Mouse (Mus musculus): ENCODE results near the gene Ppl.

The Ppl gene

DNA sequence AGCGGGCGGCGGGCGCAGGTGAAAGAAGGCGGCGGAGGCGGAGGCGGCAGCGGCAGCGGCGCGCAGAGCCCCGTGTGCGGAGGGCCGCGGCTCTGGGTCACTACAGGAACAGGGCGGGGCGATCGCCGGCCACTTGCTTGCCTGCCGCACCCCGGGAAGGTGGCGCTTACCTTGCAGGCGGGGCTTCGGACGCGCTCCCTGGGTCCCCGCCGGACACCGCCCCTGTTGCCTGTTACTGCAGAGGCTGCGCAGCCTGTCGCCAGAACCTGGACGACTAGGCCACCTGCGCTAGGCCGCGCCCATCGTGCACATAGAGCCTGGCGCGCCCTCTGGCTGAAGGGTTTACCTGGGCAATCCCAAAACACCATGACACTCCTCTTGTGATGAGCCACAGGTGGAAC is at the start of gene Ppl:
Ppl (minus strand) TSS at position 21 of the 401 bp plus-strand sequence.
- DNase-seq = peak; percentile 85

DNA sequence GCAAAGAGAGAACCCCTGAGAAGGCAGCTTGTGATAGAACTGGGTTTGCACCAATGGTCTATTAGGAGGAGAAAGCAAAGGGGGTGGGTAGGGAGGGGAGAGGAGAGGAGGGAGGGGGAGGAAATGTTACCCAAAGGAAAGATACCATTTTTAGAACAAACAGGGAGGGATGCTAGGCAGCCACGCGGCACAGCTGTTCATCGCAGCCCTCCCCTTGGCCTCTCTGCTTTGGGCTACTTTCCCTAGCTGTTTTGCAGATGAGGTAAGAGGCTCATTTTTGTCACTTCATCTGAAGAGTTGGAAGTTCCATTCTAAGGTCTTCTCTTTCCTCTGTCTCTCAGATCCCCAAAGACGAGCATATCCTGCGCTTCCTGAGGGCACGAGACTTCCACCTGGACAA is 40.4 kb upstream of the Ppl start:
- no peak for DNase-seq

DNA sequence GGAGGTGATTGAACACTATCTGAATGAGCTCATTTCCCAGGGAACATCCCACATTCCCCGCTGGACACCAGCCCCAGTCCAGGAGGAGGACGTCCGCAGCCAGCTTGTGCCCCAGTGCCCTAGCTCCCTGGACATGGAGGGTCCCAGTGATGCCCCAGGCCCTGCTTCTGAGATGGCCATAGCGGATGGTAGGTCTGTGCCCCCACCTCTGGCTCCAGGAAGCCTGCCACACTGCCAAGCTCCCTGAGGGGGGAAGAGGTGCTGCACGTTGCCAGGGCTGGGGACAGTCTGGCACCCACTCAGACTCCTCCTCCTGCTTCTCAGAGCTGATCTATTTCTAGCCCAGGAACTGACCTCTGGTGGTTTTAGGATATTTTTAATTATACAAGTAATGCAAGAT is 36.6 kb upstream of the Ppl start:
- no peak for DNase-seq

DNA sequence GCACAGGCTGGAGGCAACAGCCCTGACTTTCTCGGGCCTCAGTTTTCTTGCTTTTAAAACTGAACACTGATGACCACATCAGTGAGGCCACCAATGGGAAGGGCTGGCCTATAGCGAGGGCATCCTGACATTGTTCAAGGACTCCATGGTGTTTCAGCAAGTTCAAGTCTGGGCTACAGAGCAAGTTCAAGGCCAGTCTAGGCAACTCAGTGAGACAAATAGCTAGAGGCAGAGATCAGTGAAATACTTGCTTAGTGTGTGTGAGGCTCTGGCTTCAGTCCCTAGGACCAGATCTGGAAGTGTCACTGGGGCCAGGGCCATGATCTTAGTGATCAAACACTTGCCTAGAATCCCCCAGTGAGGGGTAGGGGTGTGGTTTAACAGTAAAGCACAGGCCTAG is 35.8 kb upstream of the Ppl start:
- no peak for DNase-seq

DNA sequence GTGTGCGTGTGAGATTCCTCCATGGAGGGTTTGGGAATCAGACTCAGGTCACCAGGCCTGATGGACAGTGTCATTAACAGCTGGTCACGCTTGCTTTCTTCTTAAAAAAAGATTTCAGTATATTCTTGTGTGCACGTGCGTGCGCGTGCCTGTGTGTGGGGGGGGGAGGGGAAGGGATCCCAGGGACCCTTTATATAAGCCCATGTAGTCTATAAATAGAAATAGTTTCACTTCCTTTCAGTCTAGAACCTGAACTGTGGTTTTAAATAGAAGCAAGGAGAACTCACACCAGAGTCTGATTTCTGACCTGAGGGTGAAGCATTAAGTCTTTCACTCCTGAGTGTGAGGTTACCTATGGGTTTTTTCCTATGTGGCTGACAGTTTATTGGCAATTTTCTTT is 32.1 kb upstream of the Ppl start:
- no peak for DNase-seq

DNA sequence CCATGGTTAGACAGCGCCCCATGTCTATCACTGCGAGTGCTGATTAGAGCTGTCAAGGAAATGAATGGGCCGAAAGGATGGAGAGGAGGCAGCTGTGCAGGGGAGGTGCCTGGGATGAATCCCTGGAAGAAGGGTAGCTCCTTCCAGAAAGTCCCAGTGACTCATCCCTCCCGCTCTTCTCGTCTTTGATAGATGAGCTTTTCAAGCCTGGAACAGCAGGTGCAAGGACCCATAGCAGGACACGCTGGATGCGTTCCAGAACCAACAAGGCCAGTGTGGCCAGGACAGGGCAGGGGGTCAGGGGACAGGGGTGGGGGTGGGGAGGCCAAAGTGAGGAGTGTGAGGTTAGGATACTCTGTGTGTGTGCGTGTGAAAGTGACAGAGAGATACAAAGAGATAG is 27.0 kb upstream of the Ppl start:
- no peak for DNase-seq

DNA sequence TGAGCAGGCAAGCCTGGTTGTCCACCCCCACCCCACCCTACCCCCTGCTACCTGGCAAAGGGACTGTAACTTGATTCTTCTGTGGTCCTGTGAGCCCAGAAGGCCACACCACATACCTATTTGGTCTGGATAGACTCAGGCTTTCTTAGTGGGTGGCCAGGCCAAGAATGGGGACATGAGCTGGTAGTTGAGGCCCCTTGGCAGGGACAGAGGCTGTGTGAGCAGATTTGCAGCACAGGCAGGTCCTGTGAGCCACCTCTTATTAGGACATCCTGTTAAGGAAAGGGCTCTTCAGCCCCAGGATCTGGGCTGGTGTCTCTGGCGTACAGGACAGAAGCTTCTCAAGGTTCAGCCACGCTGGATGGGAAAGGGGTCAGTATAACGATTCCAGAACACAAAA is 24.9 kb upstream of the Ppl start:
- DNase-seq = no peak

DNA sequence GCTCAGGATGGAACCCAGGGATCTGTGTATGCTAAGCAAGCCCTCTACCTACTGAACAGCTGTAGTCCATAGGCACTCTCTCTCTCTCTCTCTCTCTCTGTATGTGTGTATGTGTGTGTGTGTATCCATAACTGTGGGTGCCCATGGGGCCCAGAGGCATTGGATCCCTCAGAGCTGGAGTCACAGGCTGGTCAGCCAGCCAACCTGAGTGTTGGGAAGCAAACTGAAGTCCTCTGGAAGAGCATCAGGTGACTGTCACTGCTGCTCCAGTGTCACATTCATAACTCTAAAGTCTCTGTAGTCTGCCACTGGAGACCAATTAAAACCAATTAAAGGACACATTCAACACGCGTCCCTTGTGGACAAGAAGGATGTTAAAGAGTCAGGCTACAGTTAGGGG is 24.3 kb upstream of the Ppl start:
- no peak for DNase-seq

DNA sequence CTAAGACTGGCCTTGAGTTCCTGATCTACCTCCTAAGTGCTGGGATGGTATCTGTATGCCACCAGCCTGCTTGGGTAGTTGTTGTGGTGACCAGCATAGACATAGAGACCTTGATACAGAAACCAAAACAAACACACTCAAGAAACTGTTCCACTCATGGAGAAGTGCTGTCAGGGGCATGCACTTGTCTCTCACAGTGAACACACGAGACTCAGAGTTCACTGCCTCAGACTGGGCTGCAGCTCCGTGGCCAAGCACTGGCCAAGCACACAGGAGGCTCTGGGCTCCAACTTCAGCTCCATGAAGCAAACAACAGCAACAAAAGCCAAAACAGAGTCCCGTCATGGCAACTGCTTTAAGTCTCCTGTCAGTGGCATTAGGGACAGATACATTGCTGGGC is 22.8 kb upstream of the Ppl start:
- DNase-seq = no peak

DNA sequence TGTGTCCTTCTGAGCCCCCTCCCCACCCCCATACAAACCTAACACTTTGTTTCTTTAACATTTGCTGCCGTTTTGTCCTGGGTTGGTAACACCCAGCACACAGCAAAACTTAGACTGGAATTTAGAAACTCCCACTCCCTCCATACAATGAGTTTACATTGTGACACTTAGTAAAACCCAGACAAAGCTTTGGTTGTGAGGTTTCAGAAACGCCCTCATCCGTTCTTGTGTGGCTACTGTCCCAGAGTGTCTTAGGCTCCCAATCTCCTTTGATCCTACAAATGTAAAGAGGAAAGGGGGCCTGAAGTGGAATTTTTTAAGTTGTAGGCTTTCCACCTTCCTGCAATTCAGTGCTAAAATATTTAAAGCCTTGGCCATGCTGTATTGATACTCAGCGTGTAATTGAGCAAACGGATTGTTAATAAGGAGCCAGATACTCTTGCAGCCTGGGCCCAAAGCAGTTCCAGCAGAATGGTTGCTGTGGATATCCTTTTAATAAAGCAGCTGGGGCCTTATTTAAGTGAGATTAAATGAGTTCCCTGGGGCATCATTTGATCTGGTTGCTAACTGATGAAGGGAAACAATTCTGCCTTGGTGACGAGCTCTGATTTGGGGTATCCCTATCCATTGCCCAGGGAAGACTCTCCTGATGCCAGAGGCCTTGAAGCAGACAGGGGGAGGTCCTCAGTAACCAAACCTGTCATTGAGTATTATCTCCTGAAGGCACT is 21.2 kb upstream of the Ppl start:
- DNase-seq = no peak

DNA sequence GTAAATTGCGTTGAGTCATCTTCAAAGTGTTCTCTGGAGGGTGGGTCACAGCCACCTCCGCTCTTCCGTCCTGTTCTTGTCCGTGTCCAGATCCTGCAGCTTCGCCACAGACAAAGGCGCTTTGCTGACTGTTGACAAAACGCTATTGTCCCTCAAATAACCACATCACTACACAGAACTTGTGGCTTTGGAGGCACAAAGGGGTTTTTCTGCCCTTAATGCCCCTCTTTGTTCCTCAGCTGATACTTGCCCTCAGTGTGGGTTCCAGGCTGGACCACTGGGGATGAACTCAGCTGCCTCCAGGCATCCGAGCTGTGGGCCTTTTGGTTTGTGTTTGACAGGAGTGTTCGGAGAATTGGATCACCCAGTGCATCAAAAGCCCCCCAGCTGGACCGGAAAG is 18.3 kb upstream of the Ppl start:
- DNase-seq = no peak

DNA sequence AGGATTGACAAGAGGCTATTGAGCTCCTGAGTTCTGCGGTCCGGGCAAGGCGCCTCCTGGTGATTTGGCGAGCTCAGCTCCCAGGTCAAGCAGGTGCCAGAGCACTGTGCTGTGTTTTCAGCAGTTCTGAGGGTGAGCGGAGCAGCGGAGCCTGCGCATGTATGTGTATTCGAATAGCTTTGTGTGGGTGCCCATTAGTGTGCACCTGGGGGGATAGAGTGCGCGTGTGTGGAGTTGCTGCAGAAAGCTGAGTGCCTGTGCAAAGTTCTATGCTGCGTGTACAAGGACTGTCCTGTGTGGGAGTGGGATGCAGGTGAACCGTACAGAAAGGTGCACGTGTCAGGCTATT is 14.8 kb upstream of the Ppl start, which contains the start of gene Sec14l5:
Sec14l5 (plus strand) TSS at position 73 of the 349 bp plus-strand sequence.
- DNase-seq = no peak

DNA sequence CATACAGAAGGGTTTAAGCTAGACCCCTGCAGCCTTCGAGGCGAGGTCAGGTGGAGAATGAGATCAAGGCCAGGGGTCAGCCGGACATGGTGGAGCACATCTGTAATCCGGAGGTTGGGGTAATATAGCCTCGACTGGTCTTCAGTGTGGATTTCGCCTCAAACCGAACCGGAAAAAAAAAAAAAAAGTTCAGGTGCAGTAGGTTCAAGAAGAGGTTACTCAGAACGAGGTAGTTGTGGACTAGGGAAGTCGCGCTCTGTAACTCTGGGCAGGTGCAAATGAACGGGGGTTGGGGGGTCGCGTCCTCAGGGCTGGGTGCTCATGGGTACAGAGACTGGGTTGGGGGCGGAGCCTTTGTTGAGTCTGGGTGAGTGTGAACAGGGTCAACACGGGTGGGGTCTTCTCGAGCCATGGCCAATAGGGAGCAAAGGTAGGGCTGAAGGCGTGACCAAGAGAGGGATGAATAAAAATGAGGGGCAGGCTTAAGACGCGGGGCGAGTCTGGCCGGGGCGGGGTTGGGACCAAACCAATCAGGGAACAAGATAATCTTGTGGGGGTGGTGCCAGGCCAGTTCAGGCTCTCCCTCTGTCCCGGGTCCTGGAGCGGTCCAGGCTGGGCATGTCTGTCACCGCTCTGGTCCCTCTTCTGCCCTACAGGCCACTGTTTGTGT is 14.3 kb upstream of the Ppl start:
- DNase-seq = peak; percentile 85

DNA sequence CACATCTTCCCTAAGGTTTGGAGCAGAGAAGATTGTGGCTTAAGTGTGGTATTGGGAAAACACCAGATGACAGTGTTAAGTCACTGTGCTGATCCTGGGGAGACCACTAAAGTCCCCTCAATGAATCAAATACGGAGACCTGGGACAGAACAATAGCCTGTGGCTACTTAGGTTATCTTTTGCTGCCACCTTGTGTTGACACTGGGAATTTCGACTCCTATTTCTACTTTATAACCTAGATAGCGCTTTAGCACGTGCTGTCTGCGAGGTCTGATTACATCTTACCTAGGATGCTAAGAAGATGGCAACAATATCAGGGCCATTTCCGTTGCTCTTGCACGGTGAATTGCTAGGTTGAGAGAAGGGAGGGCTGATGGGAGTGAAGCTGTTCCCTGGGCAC is 13.3 kb upstream of the Ppl start:
- DNase-seq = peak; percentile 86

DNA sequence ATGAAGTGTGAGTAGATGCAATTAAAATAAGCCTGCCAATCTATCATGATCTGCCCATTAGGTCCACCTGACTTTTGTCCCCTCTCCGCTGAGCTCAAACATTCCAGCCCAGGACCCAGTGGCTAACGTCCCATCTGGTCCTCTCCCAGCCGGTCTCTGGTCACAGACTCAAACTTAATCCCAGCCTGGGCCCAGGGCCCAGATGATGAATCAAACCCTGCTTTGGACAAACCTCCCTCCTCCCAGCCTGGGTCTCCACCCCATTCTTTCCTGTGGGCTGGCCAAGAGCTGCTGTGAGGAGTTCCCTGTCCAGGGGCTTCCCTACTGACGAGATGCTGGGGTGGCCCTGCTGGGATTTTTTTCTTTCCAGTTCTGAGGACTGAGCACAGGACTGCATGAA is 7.5 kb upstream of the Ppl start:
- peak; percentile 69 for DNase-seq

DNA sequence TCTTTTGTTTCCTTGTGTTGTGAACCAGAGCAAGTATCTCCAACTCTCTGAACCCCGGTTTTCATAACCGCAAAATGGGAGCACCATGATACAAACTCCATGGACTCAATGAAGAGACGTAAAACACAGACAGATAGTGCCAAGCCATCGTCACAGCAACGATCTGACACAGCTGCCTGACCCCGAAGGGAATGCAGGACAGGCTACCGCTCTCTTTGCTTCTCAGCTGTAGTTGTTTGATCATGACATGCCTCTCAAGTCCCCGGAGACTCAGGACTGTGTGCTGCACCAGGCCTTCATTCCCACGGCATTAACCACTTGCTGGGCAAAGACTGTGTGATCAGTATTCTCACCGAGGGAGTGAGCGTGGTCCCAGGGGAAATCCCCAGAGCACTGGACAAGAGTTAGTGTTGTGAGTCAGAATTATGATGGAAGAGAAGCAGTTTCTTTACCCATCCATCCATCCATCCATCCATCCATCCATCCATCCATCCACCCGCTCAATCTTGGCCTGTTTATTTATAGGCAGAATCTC is 4.9 kb upstream of the Ppl start:
- DNase-seq = no peak

DNA sequence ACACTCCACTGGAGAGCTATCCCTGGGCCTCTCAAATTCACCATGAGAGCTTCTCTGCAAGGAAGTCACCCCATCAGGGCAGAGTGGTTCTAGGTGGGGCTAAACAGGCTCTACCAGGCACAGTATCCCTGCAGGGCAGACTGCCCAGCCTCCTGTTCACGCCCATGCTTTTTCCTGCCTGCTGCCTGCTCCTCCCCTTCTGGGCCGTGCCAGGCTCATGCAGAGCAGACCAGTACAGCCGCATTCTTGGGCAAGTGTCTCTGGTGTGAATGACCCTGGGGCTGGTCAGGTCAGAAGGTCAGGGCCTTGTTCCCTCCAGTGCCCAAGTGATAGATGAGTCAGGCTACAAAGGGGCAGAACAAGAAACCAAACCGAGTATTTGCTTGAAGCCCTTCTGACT is 4.3 kb upstream of the Ppl start:
- DNase-seq = peak; percentile 57

DNA sequence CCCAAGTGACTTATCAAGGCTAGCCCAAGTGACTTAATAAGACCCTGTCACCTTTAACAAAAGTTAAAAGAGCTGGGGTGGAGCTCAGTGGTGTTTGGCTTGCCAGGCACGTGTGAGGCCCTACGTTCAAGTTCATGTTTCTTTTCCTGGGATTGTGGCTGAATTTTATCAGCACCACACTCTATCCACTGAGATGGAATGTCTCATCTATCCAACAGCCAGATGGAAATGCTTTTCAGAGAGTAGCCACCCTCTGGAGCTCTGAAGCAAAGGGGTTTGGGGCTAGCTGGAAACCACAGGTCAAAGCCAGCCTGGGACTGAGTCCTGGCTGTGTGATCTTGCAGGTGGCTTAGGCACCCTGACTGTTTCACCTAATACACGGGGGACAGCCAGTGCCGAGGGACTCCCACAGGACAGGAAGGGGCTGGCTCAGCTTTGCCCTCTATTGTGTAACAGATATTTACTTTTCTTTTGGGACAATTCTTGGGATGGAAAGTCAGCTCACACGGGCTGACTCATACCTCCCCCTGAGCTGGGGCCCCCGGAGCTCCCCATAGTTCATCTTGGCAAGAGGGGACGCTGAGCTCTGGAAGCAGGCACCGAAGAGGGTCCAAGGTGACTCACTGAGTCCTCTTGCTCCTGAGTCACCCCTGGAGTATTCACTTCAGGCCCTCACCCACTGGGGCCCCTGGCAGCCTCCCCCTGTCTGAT is 3.5 kb upstream of the Ppl start:
- no peak for DNase-seq

DNA sequence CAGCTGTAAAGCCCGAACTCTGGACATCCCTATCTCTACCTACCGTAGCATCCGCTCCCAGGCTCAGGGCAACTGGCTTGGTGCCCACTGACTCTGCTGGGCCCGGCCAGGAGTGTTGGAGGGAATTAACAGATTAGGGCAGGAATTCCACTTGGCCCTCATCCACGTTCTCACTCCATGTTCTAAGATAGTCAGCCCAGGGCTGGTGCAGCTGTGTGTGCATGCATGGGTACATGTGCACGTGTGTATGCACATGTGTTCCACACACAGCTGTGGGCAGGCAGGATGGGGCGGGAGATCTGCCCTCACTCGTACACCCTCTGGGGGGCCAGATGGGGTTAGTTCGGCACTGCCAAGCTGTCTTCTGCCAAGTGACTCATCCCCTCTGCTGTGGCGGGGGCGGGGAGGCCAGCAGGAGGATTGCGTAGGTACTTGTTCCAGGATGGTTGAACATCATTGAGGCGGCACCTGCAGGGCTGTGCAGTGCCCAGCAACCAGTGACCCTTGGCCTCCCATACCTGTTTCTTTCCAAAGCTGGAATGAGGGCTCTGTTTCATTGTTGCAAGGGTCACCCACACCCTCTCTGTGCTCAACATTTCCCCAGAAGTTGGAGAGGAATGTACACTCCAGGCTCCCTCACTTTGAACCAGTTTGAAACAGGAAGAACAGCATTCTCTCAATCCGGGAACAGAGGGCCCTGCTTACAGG is 2.6 kb upstream of the Ppl start:
- peak; percentile 48 for DNase-seq

DNA sequence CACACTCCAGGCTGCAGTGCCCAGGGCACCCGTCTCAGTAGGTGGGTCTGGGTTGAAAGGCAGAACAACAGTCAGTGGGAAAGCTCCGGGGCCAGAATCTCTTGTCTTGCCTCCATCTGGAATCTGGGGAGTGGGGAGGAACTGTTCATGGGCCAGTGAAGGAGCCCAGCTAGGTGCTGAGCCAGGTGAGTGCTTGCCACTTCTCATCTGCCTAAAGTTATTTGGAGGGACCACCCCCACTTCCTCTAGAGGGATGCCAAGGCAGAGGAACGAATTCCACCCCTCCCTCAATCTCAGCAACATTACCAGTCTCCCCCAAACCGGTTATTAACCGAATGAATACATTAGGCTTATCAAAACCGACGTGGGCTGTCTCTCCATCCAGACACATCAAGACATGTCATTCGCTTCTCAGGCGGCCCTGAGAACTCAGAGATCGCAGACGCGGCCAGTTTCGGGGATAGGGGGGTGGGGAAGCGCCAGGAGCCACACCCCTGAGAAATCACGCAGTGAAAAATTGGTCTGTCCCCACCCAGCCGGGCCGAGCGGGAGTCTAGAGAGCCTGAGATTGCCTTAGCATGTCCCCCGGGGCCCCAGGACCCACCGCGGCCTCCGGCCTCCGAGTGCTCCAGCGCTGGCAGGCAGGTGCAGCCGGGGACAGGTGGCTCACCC is 834 bp downstream of the Ppl start:
- DNase-seq = no peak

DNA sequence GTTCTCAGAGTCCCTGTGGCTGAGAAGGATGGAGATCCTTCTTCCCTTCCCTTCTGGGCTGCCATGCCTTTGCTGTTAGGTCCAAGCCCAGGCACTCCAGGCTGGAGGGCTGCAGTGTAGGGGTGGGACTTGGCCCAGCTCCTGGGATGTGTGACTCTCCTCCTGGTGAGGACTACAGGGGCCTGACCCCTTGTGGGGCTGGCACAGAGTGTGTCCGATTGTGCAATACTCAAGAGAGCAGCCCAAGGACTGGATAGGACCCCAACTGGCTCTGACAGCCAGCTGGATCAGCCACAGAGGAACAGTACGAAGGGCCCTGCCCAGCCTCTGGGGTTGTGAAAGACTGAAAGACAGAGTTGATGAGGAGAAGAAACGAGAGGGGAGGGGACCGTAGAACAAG is 1.5 kb downstream of the Ppl start:
- DNase-seq = peak; percentile 43

DNA sequence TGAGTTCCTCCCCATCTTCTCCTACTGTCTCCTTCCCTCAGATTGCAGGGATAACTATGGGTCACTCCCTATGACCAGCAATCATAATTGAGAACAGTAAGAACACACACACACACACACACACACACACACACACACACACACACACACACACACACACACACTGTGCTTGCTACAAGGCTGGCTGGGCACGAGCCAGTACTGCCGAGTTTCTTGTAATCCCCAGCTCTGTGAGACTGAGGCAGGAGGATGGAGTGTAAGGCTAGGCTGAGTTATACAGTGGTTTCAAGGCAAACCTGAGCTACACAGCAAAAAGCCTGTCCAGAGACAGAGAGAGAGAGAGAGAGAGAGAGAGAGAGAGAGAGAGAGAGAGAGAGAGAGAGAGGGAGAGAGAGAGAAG is 2.0 kb downstream of the Ppl start:
- no peak for DNase-seq

DNA sequence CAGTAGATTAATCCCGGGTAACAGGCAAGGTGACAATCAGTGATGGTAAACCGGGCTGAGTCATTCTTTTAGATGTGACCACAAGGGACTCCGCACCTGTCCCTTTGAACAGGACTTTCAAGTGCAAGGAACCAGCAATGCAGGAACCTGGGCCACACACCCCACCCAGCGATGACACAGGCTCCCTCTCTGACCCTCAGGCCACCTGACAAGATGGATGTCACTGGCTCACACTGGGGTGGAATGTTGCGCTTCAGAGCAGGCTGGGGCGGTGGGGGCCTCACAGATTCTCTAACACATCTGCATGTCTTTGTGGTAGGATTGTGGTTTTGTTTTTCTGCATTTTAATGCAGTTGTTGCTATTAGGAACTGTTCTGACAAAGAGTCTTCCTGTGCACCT is 8.7 kb downstream of the Ppl start:
- DNase-seq = no peak

Data from kidney, postnatal 10 days (tissue).